Mouse (Mus musculus): ENCODE results near the gene Shcbp1l. TPM values are rescaled to one million over a fixed set of nuclear protein-coding genes. Genes with fewer than 3 reads are reported as not detected.

Gene Shcbp1l
- total RNA-seq, 2 experiments from 2014 or later, result not detected

Other genes with a start within 250 kb of the Shcbp1l start
- gene Lamc2, start 238.7 kb upstream of the Shcbp1l start, total RNA-seq (2021), result 1 to 10 TPM; 8.7 to 9.3 TPM
- gene Lamc1, start 92.4 kb upstream of the Shcbp1l start, total RNA-seq (2021), result 100 to 1,000 TPM; 173 to 205 TPM
- 10 to 100 TPM; 47.0 to 53.6 TPM for gene Dhx9, start 62.5 kb downstream of the Shcbp1l start, total RNA-seq (2021)
- gene Npl, start 124.9 kb downstream of the Shcbp1l start, total RNA-seq (2021), result 1 to 10 TPM; 1.1 to 1.3 TPM
- gene Rgs8, start 227.9 kb downstream of the Shcbp1l start, total RNA-seq (2021), result not detected